ENCODE assay signal across 9 mouse cellular contexts in the genomic region with DNA sequence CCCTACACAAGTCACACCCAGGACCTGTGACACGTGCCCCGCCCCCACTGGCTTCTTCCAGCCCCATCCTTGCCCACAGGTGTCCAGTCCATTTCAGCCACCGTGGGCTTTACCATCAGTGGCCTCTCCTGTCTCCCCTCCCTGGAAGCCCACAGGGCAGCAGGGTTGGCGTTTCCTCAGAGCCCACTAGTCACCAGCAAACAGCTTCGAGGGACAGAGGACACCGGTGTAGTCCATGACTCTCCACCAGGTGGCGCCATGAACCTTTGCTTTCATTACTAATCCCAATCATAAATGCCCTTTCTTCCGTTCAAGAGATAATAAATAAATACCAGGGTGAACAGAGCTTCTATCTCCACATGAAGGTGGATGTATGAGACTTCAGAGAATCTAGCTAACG. TPM values are rescaled to one million over a fixed set of nuclear protein-coding genes. Genes with fewer than 3 reads are reported as not detected.
DNase-seq lines count a peak whose midpoint lies in the region; ATAC-seq and TF ChIP-seq lines count a peak whose summit lies in the region.
"Had no signal": no experiment of that assay in that cellular context is flagged by ENCODE, and none has a peak within 500 bp of the region (broad histone marks: within the 10 kb centered on the region; RNA-seq: fewer than 3 reads in every experiment).

No protein-coding gene starts in this region.

- no peak overlapping the region for H3K4me2 ChIP-seq in neural tube, embryonic 15.5 days
- no peak overlapping the region for H3K4me2 ChIP-seq in forebrain, postnatal 0 days (ENCODE audit: low read depth)
- H3K4me2 ChIP-seq: embryonic facial prominence, embryonic 13.5 days had no signal

- no peak overlapping the region for H3K27ac ChIP-seq in neural tube, embryonic 15.5 days (replicated peaks)
- H3K27ac ChIP-seq in forebrain, postnatal 0 days (ENCODE audit: low read depth, low read length), result no peak overlapping the region
- H3K27ac ChIP-seq: embryonic facial prominence, embryonic 13.5 days had no signal

- no peak; the same call in 1 of the 2 replicates for ATAC-seq in neural tube, embryonic 15.5 days (ENCODE audit: low FRiP score)
- ATAC-seq in forebrain, postnatal 0 days, result peak; percentile 67

- H3K9me3 ChIP-seq in neural tube, embryonic 15.5 days (replicated peaks), result no peaks in the 10 kb centered on the region
- H3K9me3 ChIP-seq in forebrain, postnatal 0 days (ENCODE audit: low read length), result no peaks in the 10 kb centered on the region
- H3K9me3 ChIP-seq: embryonic facial prominence, embryonic 13.5 days had no signal

- WGBS in neural tube, embryonic 15.5 days, result 21% methylated on average over 9 of the region's 9 CpGs
- WGBS in forebrain, postnatal 0 days, result 21% methylated on average over 9 of the region's 9 CpGs

- DNase-seq in neural tube, embryonic 10.5 days (ENCODE audit: extremely low spot score, low spot score), result peak; percentile 86
- peak; percentile 73 for DNase-seq in cerebellum, adult 11 months
- DNase-seq in forebrain, postnatal 0 days, result peak; percentile 87
- DNase-seq in kidney, adult 8-10 months, result peak; percentile 22 to 70
- peak; percentile 37 to 62 for DNase-seq in lung, adult 18-20 months
- peak; percentile 89 for DNase-seq in retina, embryonic 14.5 days (ENCODE audit: low spot score)
- DNase-seq in thymus, postnatal 4 days, result peak; percentile 84

- H3K27me3 ChIP-seq in neural tube, embryonic 15.5 days (replicated peaks), result peaks cover 9% of the 10 kb centered on the region; the same call in 1 of the 2 replicates
- no peaks in the 10 kb centered on the region for H3K27me3 ChIP-seq in forebrain, postnatal 0 days (ENCODE audit: insufficient read depth, low read length)

- H3K4me3 ChIP-seq in neural tube, embryonic 15.5 days (replicated peaks), result no peak overlapping the region
- no peak overlapping the region for H3K4me3 ChIP-seq in forebrain, postnatal 0 days (ENCODE audit: low read depth, low read length)
- H3K4me3 ChIP-seq: embryonic facial prominence, embryonic 13.5 days had no signal

- H3K4me1 ChIP-seq in neural tube, embryonic 15.5 days, result peaks cover 3% of the 10 kb centered on the region; the same call in 1 of the 2 replicates
- H3K4me1 ChIP-seq in forebrain, postnatal 0 days (ENCODE audit: insufficient read depth), result no peaks in the 10 kb centered on the region
- H3K4me1 ChIP-seq: embryonic facial prominence, embryonic 13.5 days had no signal

- H3K9ac ChIP-seq in neural tube, embryonic 15.5 days (replicated peaks), result no peak overlapping the region
- no peak overlapping the region for H3K9ac ChIP-seq in forebrain, postnatal 0 days
- H3K9ac ChIP-seq: embryonic facial prominence, embryonic 13.5 days had no signal

- peak; percentile 93 for TF ChIP-seq CTCF in forebrain, postnatal 0 days (IDR thresholded peaks at IDR 0.05; ENCODE audit: low read depth)

- no peaks in the 10 kb centered on the region for H3K36me3 ChIP-seq in neural tube, embryonic 15.5 days
- H3K36me3 ChIP-seq in forebrain, postnatal 0 days (ENCODE audit: insufficient read depth), result no peaks in the 10 kb centered on the region
- H3K36me3 ChIP-seq: embryonic facial prominence, embryonic 13.5 days had no signal

RNA-seq across cellular contexts. Expression of gene Myo18b, which starts 25.4 kb away (rescaled TPM):
- 1.3 and 1.8 TPM in 2 replicates for polyA plus RNA-seq in neural tube, embryonic 15.5 days (2015; fragmentation: Nextera tagmentation; extraction: Ambion mirVana)
- 2.0 and 2.5 TPM in 2 replicates for total RNA-seq in forebrain, postnatal 0 days (2014; rRNA removed)
- polyA plus RNA-seq in forebrain, postnatal 0 days (2015; fragmentation: Nextera tagmentation; extraction: Ambion mirVana), result 1.0 and 1.6 TPM in 2 replicates
